8 mouse cellular contexts compared by ENCODE assay signal in genomic region chr5:34336775-34337450, GRCm38 (mm10). TPM values are rescaled to one million over a fixed set of nuclear protein-coding genes. Genes with fewer than 3 reads are reported as not detected.
DNase-seq lines count a peak whose midpoint lies in the region; TF ChIP-seq lines count a peak whose summit lies in the region.

No protein-coding gene starts in this region.

- no peaks in the 10 kb centered on the region for H3K27me3 ChIP-seq in E14TG2a.4 (ENCODE audit: insufficient read depth, low read length)
- no peaks in the 10 kb centered on the region for H3K27me3 ChIP-seq in erythroblast, embryonic 14.5 days (ENCODE audit: control insufficient read depth)

- H3K4me1 ChIP-seq in E14TG2a.4 (replicated peaks; ENCODE audit: low read depth, low read length), result peaks cover 59% of the 10 kb centered on the region
- H3K4me1 ChIP-seq in erythroblast, embryonic 14.5 days (ENCODE audit: control insufficient read depth), result peaks cover 39% of the 10 kb centered on the region

- no peak for TF ChIP-seq CTCF in E14TG2a.4 (conservative IDR thresholded peaks at IDR 0.05; ENCODE audit: low read length)

- intact Hi-C loops in heart, postnatal 25 days (cut with DNase I), result no loop called here

- DNase-seq in adrenal gland, postnatal 36 days, result peak; percentile 74 to 77
- peak; percentile 9 for DNase-seq in heart, postnatal 25 days (ENCODE audit: low spot score)
- peak; percentile 72 to 82 for DNase-seq in kidney, postnatal 4 days
- peak; percentile 58 for DNase-seq in lung, postnatal 25 days (ENCODE audit: low spot score)
- DNase-seq in ovary, postnatal 36 days (ENCODE audit: low spot score), result peak; percentile 69
- peak; percentile 71 for DNase-seq in thymus, postnatal 25 days

- H3K4me3 ChIP-seq in E14TG2a.4 (replicated peaks; ENCODE audit: low read length), result peak overlapping the region; percentile 96
- H3K4me3 ChIP-seq in erythroblast, embryonic 14.5 days (replicated peaks), result peak overlapping the region; percentile 73

- H3K9me3 ChIP-seq in E14TG2a.4 (ENCODE audit: low read length), result no peaks in the 10 kb centered on the region
- no peaks in the 10 kb centered on the region for H3K9me3 ChIP-seq in erythroblast, embryonic 14.5 days (ENCODE audit: control insufficient read depth, low read length)

- peaks cover 55% of the 10 kb centered on the region for H3K36me3 ChIP-seq in E14TG2a.4 (ENCODE audit: insufficient read depth, low read length)
- H3K36me3 ChIP-seq in erythroblast, embryonic 14.5 days (ENCODE audit: control insufficient read depth), result peaks cover 38% of the 10 kb centered on the region

RNA-seq across cellular contexts. Expression of gene Rnf4, which starts 0.8 kb away (rescaled TPM):
- 100 to 1,000 TPM; 100 to 102 TPM for total RNA-seq in adrenal gland, postnatal 36 days (2021)
- 3.5 and 4.1 TPM in 2 replicates for polyA plus RNA-seq in erythroblast, embryonic 14.5 days (2012)
- 10 to 100 TPM; 27.1 to 29.1 TPM for total RNA-seq in heart, postnatal 25 days (2021)

RNA-seq across cellular contexts. Expression of gene Fam193a, which starts 32.8 kb away (rescaled TPM):
- 10 to 100 TPM; 26.9 to 33.5 TPM for total RNA-seq in adrenal gland, postnatal 36 days (2021)
- 1.8 and 1.9 TPM in 2 replicates for polyA plus RNA-seq in erythroblast, embryonic 14.5 days (2012)
- 10 to 100 TPM; 24.3 to 29.7 TPM for total RNA-seq in heart, postnatal 25 days (2021)

RNA-seq across cellular contexts. Expression of gene Cfap99, which starts 48.5 kb away (rescaled TPM):
- total RNA-seq in adrenal gland, postnatal 36 days (2021), result not detected
- polyA plus RNA-seq in erythroblast, embryonic 14.5 days (2012), result not detected in 2 replicates
- total RNA-seq in heart, postnatal 25 days (2021), result not detected

RNA-seq across cellular contexts. Expression of gene Zfyve28, which starts 48.7 kb away (rescaled TPM):
- total RNA-seq in adrenal gland, postnatal 36 days (2021), result under 1 TPM; 0.36 to 0.60 TPM
- polyA plus RNA-seq in erythroblast, embryonic 14.5 days (2012), result not detected in 2 replicates
- under 1 TPM; 0.36 to 0.60 TPM for total RNA-seq in heart, postnatal 25 days (2021)

Comparison
In these comparisons a context has a peak if more than half of its experiments do, and no peak if none do; other contexts are left out.
1. Peak in every context shown above with its lines: DNase-seq and H3K4me3 ChIP-seq.
2. DNase-seq: peak in every context shown above with its lines; median percentile 77 in kidney, postnatal 4 days; 76 in adrenal gland, postnatal 36 days; 71 in thymus, postnatal 25 days; 69 in ovary, postnatal 36 days; 58 in lung, postnatal 25 days; 9 in heart, postnatal 25 days.